Mouse (Mus musculus) embryonic fibroblast, embryonic 13.5 days (primary cell): ENCODE results near the gene Taf12.
A peak's percentile ranks its signal among the peaks of the same experiment; 100 is the strongest.

ENCODE experiments used
- CTCF ChIP-seq: IDR thresholded peaks from 2 replicates; pipeline ENCODE4 v1.5.1; 2011; ENCODE audit warnings: mild to moderate bottlenecking, control low read depth, low read length, moderate library complexity, borderline replicate concordance; ENCODE audit not compliant: insufficient read depth
- POLR2A ChIP-seq: IDR thresholded peaks from 2 replicates; pipeline ENCODE4 v1.6.1; 2011; ENCODE audit warnings: low read depth, mild to moderate bottlenecking, control low read depth, low read length, moderate library complexity

DNA sequence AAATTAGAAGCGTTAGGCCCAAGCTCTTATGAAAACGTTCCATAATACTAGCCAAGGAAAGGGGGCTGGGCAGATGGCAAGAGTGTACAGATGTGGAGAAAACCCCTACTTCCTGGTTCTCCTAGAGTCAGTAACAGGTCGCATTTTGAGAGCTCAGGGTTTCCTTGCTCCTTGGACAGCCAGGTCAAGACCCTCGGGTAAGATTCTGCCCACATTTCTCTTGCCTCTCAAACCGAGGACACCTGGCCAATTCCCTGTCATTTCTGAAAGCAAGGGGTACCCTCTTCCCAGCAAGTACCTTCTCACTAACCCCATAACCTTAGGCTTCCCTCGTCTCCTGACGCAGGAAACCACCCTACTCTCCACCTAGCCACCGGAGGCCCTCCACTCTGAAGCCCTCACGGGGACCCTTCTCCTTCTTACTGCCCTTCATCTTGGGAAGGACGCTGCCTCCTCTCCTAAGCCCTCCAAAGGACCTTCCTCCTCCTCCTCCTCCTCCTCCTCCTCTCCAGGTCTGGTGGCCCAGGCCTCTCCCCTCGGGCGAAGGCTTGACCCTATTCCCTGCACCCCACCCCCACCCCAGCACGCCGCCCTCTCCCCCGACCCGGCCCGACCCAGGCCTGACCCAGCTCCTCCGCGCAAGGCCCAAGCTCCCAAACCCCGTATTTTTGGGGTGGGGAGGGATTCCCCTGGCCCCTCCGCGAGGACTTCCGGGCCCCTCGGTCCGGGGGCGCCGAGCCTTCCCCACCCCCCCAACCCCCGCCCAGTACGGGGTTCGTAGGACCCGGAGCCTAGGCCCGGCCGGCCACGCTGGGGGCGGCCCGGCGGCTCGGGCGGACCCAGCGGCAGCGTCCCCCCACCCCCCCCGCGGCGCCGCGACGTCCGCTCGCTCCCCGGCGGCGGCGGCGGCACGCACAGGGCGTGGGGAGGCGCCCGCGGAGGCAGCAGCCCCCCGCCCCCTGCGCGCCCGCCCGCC is 13.5 kb upstream of the Taf12 start:
- no peak for TF ChIP-seq CTCF
- peak; percentile 27; the same call in 1 of the 2 replicates for TF ChIP-seq POLR2A
